Mouse (Mus musculus) olfactory bulb, adult 2 months (tissue): ENCODE data around the gene Mup6. TPM values are rescaled to one million over a fixed set of nuclear protein-coding genes. Genes with fewer than 3 reads are reported as not detected.

ENCODE experiments used
- H3K27ac ChIP-seq: fragments of 200-500 bp; 2 replicates; pipeline ENCODE4 v1.5.1; 2012; ENCODE audit warnings: low read depth, low read length; ENCODE audit not compliant: insufficient read depth
- H3K4me1 ChIP-seq: fragments of 200-500 bp; 2 replicates; pipeline ENCODE4 v1.6.1; 2012; ENCODE audit warnings: low read length; ENCODE audit not compliant: control insufficient read depth, insufficient read depth
- H3K4me3 ChIP-seq: fragments of 200-500 bp; 2 replicates; pipeline ENCODE4 v1.5.1; 2012; ENCODE audit warnings: mild to moderate bottlenecking, low read depth, low read length, moderate library complexity; ENCODE audit not compliant: insufficient read depth
- CTCF ChIP-seq: fragments of 200-500 bp; IDR thresholded peaks from 2 replicates; pipeline ENCODE4 v1.5.1; 2012; ENCODE audit warnings: low read depth, mild to moderate bottlenecking, low read length, moderate library complexity; ENCODE audit not compliant: insufficient read depth
- POLR2A ChIP-seq: fragments of 200-500 bp; IDR thresholded peaks from 2 replicates; pipeline ENCODE4 v1.6.1; 2012; ENCODE audit warnings: mild to moderate bottlenecking, low read depth, low read length, moderate library complexity; ENCODE audit not compliant: insufficient read depth
- WGBS: fragments of 180-500 bp; shearing (Covaris S2); methylation state at CpG from one replicate; pipeline ENCODE4 v1.1.7; 2018; 5-methylcytosine and 5-hydroxymethylcytosine counted together
- polyA plus RNA-seq: library from polyadenylated mRNA; stranded (reverse); fragments of >200 nt; gene quantifications from 2 replicates; pipeline ENCODE4 v1.2.4, GENCODE M21; 2012; ENCODE audit warnings: low replicate concordance; ENCODE audit not compliant: missing spikeins, insufficient read depth, insufficient read length

The Mup6 gene
- not detected in 2 replicates for polyA plus RNA-seq

GRCm38 (mm10) chr4:59963405-59964344 is at the start of gene Mup6:
Gene Mup6, plus strand, starts transcription at chr4:59964294.
- TF ChIP-seq POLR2A: no peak
- TF ChIP-seq CTCF: no peak
- 19% methylated on average over 3 of the region's 3 CpGs for WGBS
- H3K4me3 ChIP-seq: no peak within 1 kb of the TSS
- H3K27ac ChIP-seq: no peak within 1 kb of the TSS
- H3K4me1 ChIP-seq: no peaks in the 10 kb centered on the region

- Histone ChIP-seq H3K27ac (no peak within 1 kb of the TSS), H3K4me1 (no peaks in the 10 kb centered on the region), H3K4me3 (no peak within 1 kb of the TSS)
- TF ChIP-seq CTCF (no peak), POLR2A (no peak)
- 22% methylated on average over 22 of the region's 22 CpGs for WGBS
Observed at GRCm38 (mm10) chr4:59914608-59915403, 49.3 kb upstream of the Mup6 start, which contains the start of gene Slc46a2. Gene Slc46a2, minus strand, starts transcription at chr4:59915056.

DNA sequence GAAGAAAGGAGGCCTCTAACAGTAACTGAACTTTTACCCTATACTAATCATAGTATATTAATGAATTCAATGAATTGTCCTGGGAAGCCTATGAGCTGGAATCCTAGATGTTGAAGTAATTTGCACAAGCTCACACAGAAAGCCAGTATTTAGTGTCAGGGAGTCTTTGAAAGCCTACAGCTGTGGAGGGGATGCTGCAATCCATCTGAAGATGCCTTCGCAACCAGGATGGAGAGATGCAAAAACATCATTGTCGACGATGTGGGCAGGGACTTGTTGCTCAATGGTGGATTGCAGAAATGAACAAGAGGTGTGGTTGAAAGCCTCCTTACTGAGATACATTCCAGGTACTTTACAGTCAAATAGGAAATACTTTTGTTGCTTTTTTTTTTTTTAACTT is 46.1 kb upstream of the Mup6 start:
- TF ChIP-seq POLR2A (no peak), CTCF (no peak)
- Histone ChIP-seq H3K4me3 (no peak overlapping the region), H3K4me1 (no peaks in the 10 kb centered on the region), H3K27ac (no peak overlapping the region)
- WGBS: 66% methylated on average over 3 of the region's 3 CpGs

DNA sequence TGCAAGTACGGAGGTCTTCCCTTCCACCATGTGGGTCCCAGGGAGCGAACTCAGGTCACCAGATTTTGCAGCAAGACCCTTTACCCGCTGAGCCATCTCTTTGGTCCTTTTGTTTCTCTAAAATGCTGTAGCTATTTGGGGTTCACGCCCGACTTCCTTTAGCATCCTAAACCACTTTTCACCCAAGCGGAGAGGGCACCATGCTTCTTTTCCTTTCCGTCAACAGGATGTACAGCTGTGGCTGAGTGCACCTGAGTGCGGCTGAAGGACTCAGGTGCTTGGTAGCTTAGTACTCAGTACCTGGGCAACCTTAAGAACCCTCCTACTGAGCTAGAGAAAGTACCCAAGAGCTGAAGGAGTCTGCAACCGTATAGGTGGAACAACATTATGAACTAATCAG is 39.0 kb upstream of the Mup6 start:
- Histone ChIP-seq H3K4me1 (0 out of 2 replicates have a peak, but pooled peaks cover 3% of the 10 kb centered on the region), H3K27ac (no peak overlapping the region), H3K4me3 (no peak overlapping the region)
- 84% methylated on average over 9 of the region's 9 CpGs for WGBS
- TF ChIP-seq CTCF: no peak
- no peak for TF ChIP-seq POLR2A

DNA sequence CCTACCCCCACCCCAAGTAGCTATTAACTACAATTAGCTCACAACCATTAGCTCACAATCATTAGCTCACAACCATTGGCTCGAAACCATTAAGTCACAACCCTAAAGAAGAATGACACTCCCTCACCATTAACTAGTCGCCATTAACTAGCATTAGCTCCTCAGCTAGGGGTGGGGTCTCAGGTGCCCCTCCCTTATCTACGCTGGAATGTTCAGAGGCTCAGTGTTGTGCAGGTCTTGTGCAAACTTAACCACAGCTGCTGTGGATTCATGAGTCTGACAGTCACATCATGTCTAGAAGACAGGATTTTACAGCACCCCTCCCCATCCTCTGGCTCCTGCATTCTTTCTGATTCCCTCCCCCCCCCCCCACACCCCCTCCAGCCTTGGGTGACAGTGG is 36.4 kb upstream of the Mup6 start:
- Histone ChIP-seq H3K27ac (no peak overlapping the region), H3K4me3 (no peak overlapping the region), H3K4me1 (0 out of 2 replicates have a peak, but pooled peaks cover 3% of the 10 kb centered on the region)
- WGBS: 87% methylated on average over 3 of the region's 3 CpGs
- no peak for TF ChIP-seq CTCF
- TF ChIP-seq POLR2A: no peak

DNA sequence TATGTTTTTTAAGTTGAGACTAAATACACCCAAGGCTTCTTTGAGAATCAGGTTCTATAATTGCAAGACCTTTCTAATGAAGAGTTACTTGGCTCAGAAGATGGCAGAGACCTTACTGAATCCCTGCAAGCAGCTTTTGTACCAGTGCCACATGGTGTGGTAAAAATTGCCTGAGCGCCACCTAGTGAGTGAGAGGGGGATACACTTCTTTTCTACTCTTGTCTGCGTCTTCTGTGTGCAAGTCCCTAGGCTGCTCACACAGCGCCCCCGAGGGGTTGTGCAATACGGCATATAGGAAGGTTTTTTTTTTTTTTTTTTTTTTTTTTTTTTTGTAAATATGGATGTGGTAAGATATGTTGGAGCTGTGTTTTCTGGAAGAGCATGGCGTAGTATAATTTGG is 35.7 kb upstream of the Mup6 start:
- no peak overlapping the region for H3K27ac ChIP-seq
- H3K4me3 ChIP-seq: no peak overlapping the region
- TF ChIP-seq POLR2A (no peak), CTCF (no peak)
- 20% methylated on average over 6 of the region's 6 CpGs for WGBS
- 0 out of 2 replicates have a peak, but pooled peaks cover 3% of the 10 kb centered on the region for H3K4me1 ChIP-seq

- WGBS: 64% methylated on average over 6 of the region's 6 CpGs
- Histone ChIP-seq H3K27ac (no peak overlapping the region), H3K4me3 (no peak overlapping the region), H3K4me1 (no peaks in the 10 kb centered on the region)
- no peak for TF ChIP-seq CTCF
- no peak for TF ChIP-seq POLR2A
Observed at GRCm38 (mm10) chr4:59932505-59933281, 31.4 kb upstream of the Mup6 start.

DNA sequence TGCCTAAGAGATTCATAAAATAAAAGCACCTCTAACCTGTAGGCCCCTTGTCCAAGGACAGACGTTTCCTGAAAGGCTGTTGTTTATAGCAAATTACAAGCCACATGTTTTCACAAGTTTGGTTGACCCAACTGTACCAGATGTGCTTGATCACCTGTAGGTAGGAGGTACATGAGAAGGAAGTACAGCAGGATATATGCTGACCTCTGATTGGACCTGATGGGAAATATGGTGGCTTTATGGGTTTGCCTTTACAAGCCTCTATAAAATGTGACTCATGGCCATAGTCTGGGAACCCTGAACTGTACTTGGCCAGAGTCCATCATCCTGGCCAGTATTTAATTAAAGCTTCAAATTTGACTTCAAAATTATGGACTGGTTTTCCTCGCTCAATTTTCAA is 26.6 kb upstream of the Mup6 start:
- no peak for TF ChIP-seq POLR2A
- no peak for TF ChIP-seq CTCF
- no peaks in the 10 kb centered on the region for H3K4me1 ChIP-seq
- WGBS: 66% methylated on average over 2 of the region's 2 CpGs
- H3K27ac ChIP-seq: no peak overlapping the region
- H3K4me3 ChIP-seq: no peak overlapping the region
